Mouse (Mus musculus): ENCODE measurements around the gene Rap1gap. TPM values are rescaled to one million over a fixed set of nuclear protein-coding genes. Genes with fewer than 3 reads are reported as not detected.

Gene Rap1gap
- polyA plus RNA-seq, 1 experiment: 1.3 TPM

- H3ac ChIP-seq (ENCODE audit: control insufficient read depth, insufficient read length): no peak overlapping the region
- H3K36me3 ChIP-seq (ENCODE audit: control insufficient read depth, insufficient read depth): no peaks in the 10 kb centered on the region
- no peaks in the 10 kb centered on the region for H3K79me2 ChIP-seq (ENCODE audit: control insufficient read depth, insufficient read depth)
- H3K4me3 ChIP-seq: no peak overlapping the region
- no peak overlapping the region for H3K4me2 ChIP-seq (ENCODE audit: low read depth)
- peaks cover 53% of the 10 kb centered on the region for H3K27me3 ChIP-seq (ENCODE audit: control insufficient read depth, insufficient read depth, insufficient read length)
- TF ChIP-seq CEBPB (IDR thresholded peaks at IDR 0.05; ENCODE audit: insufficient read depth, poor library complexity, severe bottlenecking) (no peak), MYOD1 (IDR thresholded peaks at IDR 0.05; ENCODE audit: control insufficient read depth in 1 of 3, insufficient read length in 2 of 3, low read depth in 2 of 3) (no peak), MYOG (IDR thresholded peaks at IDR 0.05; ENCODE audit: control insufficient read depth in 1 of 3, insufficient read depth in 1 of 3, insufficient read length in 2 of 3, low read depth in 2 of 3) (no peak), TCF3 (IDR thresholded peaks at IDR 0.05; ENCODE audit: insufficient read length, low read depth) (no peak), E2F4 (IDR thresholded peaks at IDR 0.05; ENCODE audit: insufficient read depth) (no peak), POLR2AphosphoS2 (IDR thresholded peaks at IDR 0.05; ENCODE audit: insufficient read length, low read depth) (no peak), TCF12 (IDR thresholded peaks at IDR 0.05; ENCODE audit: insufficient read depth, poor library complexity, severe bottlenecking) (no peak), POLR2A (IDR thresholded peaks at IDR 0.05; ENCODE audit: insufficient read length, low read depth) (no peak), SRF (IDR thresholded peaks at IDR 0.05; ENCODE audit: control insufficient read depth, insufficient read length, low read depth) (no peak), MAX (IDR thresholded peaks at IDR 0.05; ENCODE audit: low read depth) (no peak), USF1 (IDR thresholded peaks at IDR 0.05; ENCODE audit: low read depth) (no peak), REST (IDR thresholded peaks at IDR 0.05; ENCODE audit: insufficient read depth, insufficient read length) (no peak)
Observed at GRCm38 (mm10) chr4:137751717-137752116, 87.2 kb downstream of the Rap1gap start.

- no peak overlapping the region for H3K4me3 ChIP-seq
- no peaks in the 10 kb centered on the region for H3K79me2 ChIP-seq (ENCODE audit: control insufficient read depth, insufficient read depth)
- TF ChIP-seq USF1 (IDR thresholded peaks at IDR 0.05; ENCODE audit: low read depth) (no peak), CEBPB (IDR thresholded peaks at IDR 0.05; ENCODE audit: insufficient read depth, poor library complexity, severe bottlenecking) (no peak)
- H3K36me3 ChIP-seq (ENCODE audit: control insufficient read depth, insufficient read depth): no peaks in the 10 kb centered on the region
- H3K27me3 ChIP-seq (ENCODE audit: control insufficient read depth, insufficient read depth, insufficient read length): peaks cover 48% of the 10 kb centered on the region
- H3ac ChIP-seq (ENCODE audit: control insufficient read depth, insufficient read length): no peak overlapping the region
- H3K4me2 ChIP-seq (ENCODE audit: low read depth): no peak overlapping the region
Observed at GRCm38 (mm10) chr4:137752471-137752870, 87.9 kb downstream of the Rap1gap start.

GRCm38 (mm10) chr4:137753199-137753598 lies 88.7 kb downstream of the Rap1gap start:
- Histone ChIP-seq H3K27me3 (ENCODE audit: control insufficient read depth, insufficient read depth, insufficient read length) (peaks cover 53% of the 10 kb centered on the region), H3K36me3 (ENCODE audit: control insufficient read depth, insufficient read depth) (no peaks in the 10 kb centered on the region), H3K79me2 (ENCODE audit: control insufficient read depth, insufficient read depth) (no peaks in the 10 kb centered on the region), H3ac (ENCODE audit: control insufficient read depth, insufficient read length) (no peak overlapping the region), H3K4me3 (no peak overlapping the region), H3K4me2 (ENCODE audit: low read depth) (no peak overlapping the region)
- TF ChIP-seq MYOG (IDR thresholded peaks at IDR 0.05; ENCODE audit: control insufficient read depth in 1 of 3, insufficient read depth in 1 of 3, insufficient read length in 2 of 3, low read depth in 2 of 3) (no peak), USF1 (IDR thresholded peaks at IDR 0.05; ENCODE audit: low read depth) (no peak)

GRCm38 (mm10) chr4:137754446-137754845 lies 89.9 kb downstream of the Rap1gap start:
- Histone ChIP-seq H3K79me2 (ENCODE audit: control insufficient read depth, insufficient read depth) (no peaks in the 10 kb centered on the region), H3ac (ENCODE audit: control insufficient read depth, insufficient read length) (no peak overlapping the region), H3K27me3 (ENCODE audit: control insufficient read depth, insufficient read depth, insufficient read length) (peaks cover 55% of the 10 kb centered on the region), H3K36me3 (ENCODE audit: control insufficient read depth, insufficient read depth) (no peaks in the 10 kb centered on the region), H3K4me2 (ENCODE audit: low read depth) (no peak overlapping the region), H3K4me3 (no peak overlapping the region)
- TF ChIP-seq MYOD1 (IDR thresholded peaks at IDR 0.05; ENCODE audit: control insufficient read depth in 1 of 3, insufficient read length in 2 of 3, low read depth in 2 of 3) (no peak), TCF12 (IDR thresholded peaks at IDR 0.05; ENCODE audit: insufficient read depth, poor library complexity, severe bottlenecking) (no peak), MAX (IDR thresholded peaks at IDR 0.05; ENCODE audit: low read depth) (no peak), REST (IDR thresholded peaks at IDR 0.05; ENCODE audit: insufficient read depth, insufficient read length) (no peak), MYOG (IDR thresholded peaks at IDR 0.05; ENCODE audit: control insufficient read depth in 1 of 3, insufficient read depth in 1 of 3, insufficient read length in 2 of 3, low read depth in 2 of 3) (no peak), SRF (IDR thresholded peaks at IDR 0.05; ENCODE audit: control insufficient read depth, insufficient read length, low read depth) (no peak), POLR2AphosphoS2 (IDR thresholded peaks at IDR 0.05; ENCODE audit: insufficient read length, low read depth) (no peak), CEBPB (IDR thresholded peaks at IDR 0.05; ENCODE audit: insufficient read depth, poor library complexity, severe bottlenecking) (no peak), TCF3 (IDR thresholded peaks at IDR 0.05; ENCODE audit: insufficient read length, low read depth) (no peak)

DNA sequence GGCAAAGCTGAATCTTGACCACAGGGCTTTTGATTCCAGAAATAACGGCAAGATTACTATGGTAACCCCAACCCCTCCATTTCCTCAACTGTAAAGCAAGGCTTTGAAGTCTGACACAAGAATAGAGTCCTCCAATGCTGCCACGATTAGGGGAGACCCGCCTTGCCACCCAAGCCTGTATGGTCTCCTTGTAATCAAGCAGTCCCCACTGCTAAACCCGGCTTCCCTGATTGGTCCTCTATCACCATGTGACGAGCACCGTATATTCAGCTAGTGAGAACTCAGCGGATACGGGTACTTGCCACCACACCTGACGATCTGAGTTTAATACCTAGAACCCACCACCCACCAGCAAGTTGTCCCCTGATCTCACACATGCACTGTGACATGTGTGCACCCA lies 98.4 kb downstream of the Rap1gap start:
- Histone ChIP-seq H3ac (ENCODE audit: control insufficient read depth, insufficient read length) (no peak overlapping the region), H3K36me3 (ENCODE audit: control insufficient read depth, insufficient read depth) (no peaks in the 10 kb centered on the region), H3K27me3 (ENCODE audit: control insufficient read depth, insufficient read depth, insufficient read length) (peaks cover 36% of the 10 kb centered on the region), H3K79me2 (ENCODE audit: control insufficient read depth, insufficient read depth) (no peaks in the 10 kb centered on the region), H3K4me2 (ENCODE audit: low read depth) (no peak overlapping the region), H3K4me3 (no peak overlapping the region)
- TF ChIP-seq REST (IDR thresholded peaks at IDR 0.05; ENCODE audit: insufficient read depth, insufficient read length): no peak
- no peak for TF ChIP-seq POLR2AphosphoS2 (IDR thresholded peaks at IDR 0.05; ENCODE audit: insufficient read length, low read depth)
- TF ChIP-seq MYOD1 (IDR thresholded peaks at IDR 0.05; ENCODE audit: control insufficient read depth in 1 of 3, insufficient read length in 2 of 3, low read depth in 2 of 3): no peak
- no peak for TF ChIP-seq SRF (IDR thresholded peaks at IDR 0.05; ENCODE audit: control insufficient read depth, insufficient read length, low read depth)
- TF ChIP-seq POLR2A (IDR thresholded peaks at IDR 0.05; ENCODE audit: insufficient read length, low read depth): no peak
- no peak for TF ChIP-seq TCF3 (IDR thresholded peaks at IDR 0.05; ENCODE audit: insufficient read length, low read depth)
- no peak for TF ChIP-seq MAX (IDR thresholded peaks at IDR 0.05; ENCODE audit: low read depth)
- no peak for TF ChIP-seq USF1 (IDR thresholded peaks at IDR 0.05; ENCODE audit: low read depth)
- no peak for TF ChIP-seq MYOG (IDR thresholded peaks at IDR 0.05; ENCODE audit: control insufficient read depth in 1 of 3, insufficient read depth in 1 of 3, insufficient read length in 2 of 3, low read depth in 2 of 3)
- no peak for TF ChIP-seq TCF12 (IDR thresholded peaks at IDR 0.05; ENCODE audit: insufficient read depth, poor library complexity, severe bottlenecking)
- no peak for TF ChIP-seq CEBPB (IDR thresholded peaks at IDR 0.05; ENCODE audit: insufficient read depth, poor library complexity, severe bottlenecking)
- TF ChIP-seq E2F4 (IDR thresholded peaks at IDR 0.05; ENCODE audit: insufficient read depth): no peak
